21 mouse cellular contexts compared by ENCODE assay signal in the genomic region with DNA sequence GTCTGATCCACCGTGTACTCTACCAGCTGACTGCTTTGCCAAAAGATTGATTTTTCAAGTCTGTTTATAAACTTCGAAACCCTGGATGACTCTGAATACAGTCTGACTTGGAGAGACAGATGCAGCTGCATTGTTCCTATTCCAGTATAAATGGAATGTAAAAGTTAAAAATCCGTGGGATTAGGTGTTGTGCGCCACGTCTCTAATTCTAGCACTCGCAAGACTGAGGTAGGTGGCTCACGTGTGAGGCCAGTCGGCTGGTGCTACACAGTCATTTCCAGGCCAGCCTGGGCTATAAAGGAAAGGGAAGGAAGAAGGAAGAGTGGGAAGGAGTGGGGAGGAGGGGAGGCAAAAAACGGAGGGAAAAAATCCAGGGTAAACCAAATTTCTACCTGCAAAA. TPM values are rescaled to one million over a fixed set of nuclear protein-coding genes. Genes with fewer than 3 reads are reported as not detected.
DNase-seq lines count a peak whose midpoint lies in the region; ATAC-seq and TF ChIP-seq lines count a peak whose summit lies in the region.
"Had no signal": no experiment of that assay in that cellular context is flagged by ENCODE, and none has a peak within 500 bp of the region (broad histone marks: within the 10 kb centered on the region; RNA-seq: fewer than 3 reads in every experiment).

No protein-coding gene starts in this region.

- no peak for ATAC-seq in liver, embryonic 11.5 days (replicated peaks; ENCODE audit: low FRiP score)
- no peak for ATAC-seq in limb, embryonic 15.5 days (ENCODE audit: insufficient number of reproducible peaks, low FRiP score, low TSS enrichment, low read depth)
- no peak for ATAC-seq in midbrain, embryonic 13.5 days
- no peak for ATAC-seq in stomach, postnatal 0 days (ENCODE audit: low FRiP score, low TSS enrichment)
- ATAC-seq: forebrain, embryonic 16.5 days had no signal

- no peaks in the 10 kb centered on the region for H3K27me3 ChIP-seq in liver, adult 2 months (ENCODE audit: control insufficient read depth, insufficient read depth, low read length)
- no peaks in the 10 kb centered on the region for H3K27me3 ChIP-seq in liver, embryonic 11.5 days (replicated peaks; ENCODE audit: control insufficient read depth, insufficient read depth, low read length)
- H3K27me3 ChIP-seq in limb, embryonic 15.5 days, result no peaks in the 10 kb centered on the region
- H3K27me3 ChIP-seq in midbrain, embryonic 13.5 days, result no peaks in the 10 kb centered on the region
- no peaks in the 10 kb centered on the region for H3K27me3 ChIP-seq in stomach, postnatal 0 days (ENCODE audit: control insufficient read depth, insufficient read depth, low read length)
- H3K27me3 ChIP-seq: embryonic facial prominence, embryonic 15.5 days; heart, embryonic 15.5 days; hindbrain, embryonic 15.5 days had no signal

- peaks cover 9% of the 10 kb centered on the region for H3K4me1 ChIP-seq in liver, adult 2 months (ENCODE audit: control insufficient read depth, insufficient read depth, low read length)
- no peaks in the 10 kb centered on the region for H3K4me1 ChIP-seq in liver, embryonic 11.5 days (replicated peaks; ENCODE audit: control insufficient read depth, insufficient read depth, low read length)
- H3K4me1 ChIP-seq in limb, embryonic 15.5 days, result peaks cover 11% of the 10 kb centered on the region
- H3K4me1 ChIP-seq in midbrain, embryonic 13.5 days (replicated peaks), result peaks cover 29% of the 10 kb centered on the region
- no peaks in the 10 kb centered on the region for H3K4me1 ChIP-seq in stomach, postnatal 0 days (replicated peaks; ENCODE audit: control insufficient read depth, insufficient read depth)
- H3K4me1 ChIP-seq: hindbrain, embryonic 15.5 days had no signal

- no peak for TF ChIP-seq CTCF in liver, adult 2 months (IDR thresholded peaks at IDR 0.05; ENCODE audit: low read depth, low read length)
- no peak for TF ChIP-seq CTCF in stomach, postnatal 0 days (IDR thresholded peaks at IDR 0.05; ENCODE audit: low read depth)

- no peak overlapping the region for H3K4me2 ChIP-seq in liver, embryonic 11.5 days
- no peak overlapping the region for H3K4me2 ChIP-seq in limb, embryonic 15.5 days
- no peak overlapping the region for H3K4me2 ChIP-seq in midbrain, embryonic 13.5 days (replicated peaks)
- H3K4me2 ChIP-seq in stomach, postnatal 0 days (replicated peaks; ENCODE audit: low read depth), result no peak overlapping the region
- H3K4me2 ChIP-seq: embryonic facial prominence, embryonic 15.5 days; heart, embryonic 11.5 days; heart, embryonic 15.5 days; hindbrain, embryonic 15.5 days had no signal

- 67% methylated on average over 9 of the region's 9 CpGs for WGBS in liver, adult 2 months
- 75% methylated on average over 9 of the region's 9 CpGs for WGBS in liver, embryonic 11.5 days
- 57% methylated on average over 9 of the region's 9 CpGs for WGBS in limb, embryonic 15.5 days
- WGBS in midbrain, embryonic 13.5 days, result 73% methylated on average over 9 of the region's 9 CpGs
- 48% methylated on average over 9 of the region's 9 CpGs for WGBS in stomach, postnatal 0 days

- H3K36me3 ChIP-seq in liver, adult 2 months (ENCODE audit: control insufficient read depth, insufficient read depth, low read length), result peaks cover 11% of the 10 kb centered on the region
- H3K36me3 ChIP-seq in liver, embryonic 11.5 days (ENCODE audit: control insufficient read depth, insufficient read depth, low read length), result no peaks in the 10 kb centered on the region
- peaks cover 8% of the 10 kb centered on the region for H3K36me3 ChIP-seq in limb, embryonic 15.5 days
- peaks cover 4% of the 10 kb centered on the region for H3K36me3 ChIP-seq in midbrain, embryonic 13.5 days
- H3K36me3 ChIP-seq in stomach, postnatal 0 days (ENCODE audit: control insufficient read depth, insufficient read depth, low read length), result peaks cover 7% of the 10 kb centered on the region; the same call in 1 of the 2 replicates

- no peak overlapping the region for H3K27ac ChIP-seq in liver, adult 2 months (replicated peaks; ENCODE audit: insufficient read depth, low read depth, low read length)
- no peak overlapping the region for H3K27ac ChIP-seq in liver, embryonic 11.5 days (ENCODE audit: low read depth, low read length)
- H3K27ac ChIP-seq in limb, embryonic 15.5 days, result peak overlapping the region; percentile 27; the same call in 1 of the 2 replicates
- peak overlapping the region; percentile 52 for H3K27ac ChIP-seq in midbrain, embryonic 13.5 days
- H3K27ac ChIP-seq in stomach, postnatal 0 days (replicated peaks), result peak overlapping the region; percentile 5; the same call in 1 of the 2 replicates
- H3K27ac ChIP-seq: embryonic facial prominence, embryonic 15.5 days; heart, adult 2 months; heart, embryonic 15.5 days; hindbrain, embryonic 10.5 days; hindbrain, embryonic 15.5 days had no signal

- H3K9me3 ChIP-seq in liver, embryonic 11.5 days (ENCODE audit: control insufficient read depth, low read length), result no peaks in the 10 kb centered on the region
- H3K9me3 ChIP-seq in limb, embryonic 15.5 days, result no peaks in the 10 kb centered on the region
- H3K9me3 ChIP-seq in midbrain, embryonic 13.5 days, result no peaks in the 10 kb centered on the region
- H3K9me3 ChIP-seq in stomach, postnatal 0 days (ENCODE audit: control insufficient read depth, low read length), result no peaks in the 10 kb centered on the region
- H3K9me3 ChIP-seq: embryonic facial prominence, embryonic 15.5 days; heart, embryonic 15.5 days; hindbrain, embryonic 10.5 days; hindbrain, embryonic 15.5 days had no signal

- no peak overlapping the region for H3K9ac ChIP-seq in liver, adult 2 months (ENCODE audit: low read depth, low read length)
- no peak overlapping the region for H3K9ac ChIP-seq in liver, embryonic 11.5 days (ENCODE audit: low read depth, low read length)
- H3K9ac ChIP-seq in limb, embryonic 15.5 days, result no peak overlapping the region
- no peak overlapping the region for H3K9ac ChIP-seq in midbrain, embryonic 13.5 days (replicated peaks)
- no peak overlapping the region for H3K9ac ChIP-seq in stomach, postnatal 0 days (ENCODE audit: low read length)
- H3K9ac ChIP-seq: embryonic facial prominence, embryonic 15.5 days; heart, embryonic 15.5 days; hindbrain, embryonic 15.5 days had no signal

- DNase-seq in liver, adult 2 months (ENCODE audit: extremely low read depth, low read depth, low spot score), result peak; percentile 74
- DNase-seq in liver, embryonic 11.5 days (ENCODE audit: low spot score), result no peak
- no peak for DNase-seq in stomach, postnatal 0 days (ENCODE audit: low spot score)
- DNase-seq in urinary bladder, adult 18-20 months (ENCODE audit: low spot score in 2 of 2), result no peak
- DNase-seq in heart, postnatal 4 days, result no peak
- DNase-seq: adrenal gland, postnatal 14 days; cerebellum, adult 18-20 months; cerebellum, adult 9-11 months; embryo, embryonic 11 days; gastrocnemius, postnatal 10 days; heart, adult 2 months; heart, postnatal 14 days had no signal

- TF ChIP-seq EP300 in stomach, postnatal 0 days (optimal IDR thresholded peaks at IDR 0.05), result no peak

- no peak overlapping the region for H3K4me3 ChIP-seq in liver, adult 2 months (ENCODE audit: insufficient read depth, low read depth, low read length)
- no peak overlapping the region for H3K4me3 ChIP-seq in liver, embryonic 11.5 days (ENCODE audit: low read depth, low read length)
- no peak overlapping the region for H3K4me3 ChIP-seq in limb, embryonic 15.5 days
- H3K4me3 ChIP-seq in midbrain, embryonic 13.5 days (replicated peaks), result no peak overlapping the region
- no peak overlapping the region for H3K4me3 ChIP-seq in stomach, postnatal 0 days (ENCODE audit: low read depth, low read length)
- H3K4me3 ChIP-seq: embryonic facial prominence, embryonic 15.5 days; erythroblast, embryonic 14.5 days; heart, adult 2 months; heart, embryonic 15.5 days; hindbrain, embryonic 10.5 days; hindbrain, embryonic 15.5 days had no signal

- no peak for TF ChIP-seq POLR2A in liver, adult 2 months (IDR thresholded peaks at IDR 0.05; ENCODE audit: extremely low read depth, insufficient read depth, low read length)

- H3K79me2 ChIP-seq in liver, adult 2 months (ENCODE audit: control insufficient read depth, insufficient read depth, low read length), result no peaks in the 10 kb centered on the region

RNA-seq across cellular contexts. Expression of a gene that starts 48.4 kb away (rescaled TPM):
- total RNA-seq in liver, adult 2 months (2014; rRNA removed), result 10.2 and 11.9 TPM in 2 replicates
- 9.8 and 14.0 TPM in 2 replicates for polyA plus RNA-seq in liver, adult 2 months (2012; rRNA removed)
- 50.3 and 54.3 TPM in 2 replicates for polyA plus RNA-seq in liver, embryonic 11.5 days (2014; fragmentation: Nextera tagmentation; extraction: Ambion mirVana)
- 47.8 and 49.7 TPM in 2 replicates for polyA plus RNA-seq in limb, embryonic 15.5 days (2015; fragmentation: Nextera tagmentation; extraction: Ambion mirVana)
- 113 and 138 TPM in 2 replicates for polyA plus RNA-seq in midbrain, embryonic 13.5 days (2015; fragmentation: Nextera tagmentation; extraction: Ambion mirVana)
- 28.2 and 30.6 TPM in 2 replicates for polyA plus RNA-seq in stomach, postnatal 0 days (2015; fragmentation: Nextera tagmentation; extraction: Ambion mirVana)
- 10 to 100 TPM; 39.7 to 45.2 TPM for total RNA-seq in heart, postnatal 4 days (2021)

Comparison
In these comparisons a context has a peak if more than half of its experiments do, and no peak if none do; other contexts are left out.
1. H3K27ac ChIP-seq: peak in limb, embryonic 15.5 days (single experiment), midbrain, embryonic 13.5 days (single experiment) and stomach, postnatal 0 days (single experiment); none in liver, adult 2 months (single experiment) and liver, embryonic 11.5 days (single experiment).